Mouse (Mus musculus) layer of hippocampus, postnatal 10 days (tissue): ENCODE measurements around the gene Epn1. TPM values are rescaled to one million over a fixed set of nuclear protein-coding genes. Genes with fewer than 3 reads are reported as not detected.

Experiments used
- DNase-seq, 2 experiments: peaks; one replicate each; pipeline ENCODE4 v3.0.0; 2021; ENCODE audit warnings: low spot score in 2 of 2
- long read RNA-seq: library from polyadenylated mRNA; stranded (forward); transcript quantifications from one replicate; pipeline ENCODE4 v2.0.0, GENCODE M21; 2023
- total RNA-seq, 2 experiments: library from RNA; stranded (reverse); gene quantifications; 2 replicates each; pipeline ENCODE4 v1.2.3; 2021

Gene Epn1
- total RNA-seq, result 100 to 1,000 TPM; 402 to 408 TPM
- long read RNA-seq, partial matches to known transcripts, result 50 of 111 reads
- long read RNA-seq, other reads (novel, unspliced or antisense), result 58 of 111 reads

DNA sequence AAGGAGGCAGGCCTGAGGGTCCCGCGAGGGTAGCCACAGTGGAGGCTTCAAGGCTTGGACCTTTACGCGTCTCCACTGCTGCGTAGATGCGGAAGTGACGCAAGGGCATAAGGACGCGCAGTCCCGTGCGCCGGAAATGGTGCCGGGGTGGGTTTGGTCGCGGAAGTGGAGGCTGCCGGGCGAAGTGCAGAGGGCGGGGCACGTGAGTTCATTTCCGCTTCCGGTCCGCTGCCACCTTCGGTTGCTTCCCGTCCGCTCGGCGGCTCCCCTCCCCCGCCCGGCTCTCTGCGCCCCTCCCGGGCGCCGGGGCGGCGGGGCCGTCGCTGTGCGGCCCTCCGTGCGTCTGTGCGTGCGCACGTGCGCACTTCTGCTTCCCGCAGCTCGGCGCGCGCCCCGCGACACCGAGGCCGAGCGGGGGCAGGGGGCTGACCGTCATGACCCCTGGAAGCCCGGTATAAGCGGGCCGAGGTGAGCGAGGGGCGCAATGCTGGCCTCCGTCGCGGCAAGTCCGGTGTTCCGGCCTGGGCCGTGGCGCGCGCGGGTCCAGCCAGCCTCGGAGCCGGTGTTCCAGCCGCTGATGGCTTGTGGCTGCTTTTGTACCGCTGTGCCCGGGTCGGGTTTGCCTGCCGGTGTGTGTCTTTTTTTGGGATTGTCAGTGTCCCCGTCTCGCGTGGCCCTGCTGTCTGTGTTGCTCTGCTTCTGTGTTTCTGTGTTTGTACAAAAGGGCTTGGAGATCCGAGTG is at the start of gene Epn1:
Gene Epn1 (plus strand): TSS at position 226 of the 742 bp plus-strand sequence.
- peak; percentile 95 to 97 for DNase-seq

DNA sequence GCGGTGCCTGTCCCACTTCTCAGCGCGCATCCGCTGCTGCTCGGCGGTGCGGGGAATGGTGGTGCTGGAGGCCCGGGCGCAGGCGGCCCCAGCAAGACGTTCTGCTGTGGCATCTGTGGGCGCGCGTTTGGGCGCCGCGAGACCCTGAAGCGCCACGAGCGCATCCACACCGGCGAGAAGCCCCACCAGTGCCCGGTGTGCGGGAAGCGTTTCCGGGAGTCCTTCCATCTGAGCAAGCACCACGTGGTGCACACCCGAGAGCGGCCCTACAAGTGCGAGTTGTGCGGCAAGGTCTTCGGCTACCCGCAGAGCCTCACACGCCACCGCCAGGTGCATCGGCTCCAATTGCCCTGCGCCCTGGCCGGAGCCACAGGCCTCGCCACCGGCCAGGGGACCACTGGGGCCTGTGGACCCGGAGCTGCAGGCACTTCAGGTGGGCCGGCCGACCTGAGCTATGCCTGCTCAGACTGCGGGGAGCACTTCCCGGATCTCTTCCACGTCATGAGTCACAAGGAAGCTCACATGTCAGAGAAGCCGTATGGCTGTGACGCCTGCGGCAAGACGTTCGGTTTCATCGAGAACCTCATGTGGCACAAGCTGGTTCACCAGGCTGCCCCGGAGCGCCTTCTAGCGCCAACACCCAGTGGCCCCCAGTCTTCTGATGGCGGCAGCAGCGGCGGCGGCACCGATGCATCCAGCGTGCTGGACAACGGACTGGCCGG is 49.3 kb upstream of the Epn1 start:
- no peak for DNase-seq

DNA sequence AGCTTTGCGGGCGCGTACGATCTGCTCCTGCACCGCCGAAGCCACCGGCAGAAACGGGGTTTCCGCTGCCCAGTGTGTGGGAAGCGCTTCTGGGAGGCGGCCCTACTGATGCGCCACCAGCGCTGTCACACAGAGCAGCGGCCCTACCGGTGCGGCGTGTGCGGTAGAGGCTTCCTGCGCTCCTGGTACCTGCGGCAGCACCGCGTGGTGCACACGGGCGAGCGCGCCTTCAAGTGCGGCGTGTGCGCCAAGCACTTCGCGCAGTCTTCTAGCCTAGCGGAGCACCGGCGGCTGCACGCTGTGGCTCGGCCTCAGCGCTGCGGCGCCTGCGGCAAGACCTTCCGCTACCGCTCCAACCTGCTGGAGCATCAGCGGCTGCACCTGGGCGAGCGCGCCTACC is 48.5 kb upstream of the Epn1 start:
- no peak for DNase-seq

DNA sequence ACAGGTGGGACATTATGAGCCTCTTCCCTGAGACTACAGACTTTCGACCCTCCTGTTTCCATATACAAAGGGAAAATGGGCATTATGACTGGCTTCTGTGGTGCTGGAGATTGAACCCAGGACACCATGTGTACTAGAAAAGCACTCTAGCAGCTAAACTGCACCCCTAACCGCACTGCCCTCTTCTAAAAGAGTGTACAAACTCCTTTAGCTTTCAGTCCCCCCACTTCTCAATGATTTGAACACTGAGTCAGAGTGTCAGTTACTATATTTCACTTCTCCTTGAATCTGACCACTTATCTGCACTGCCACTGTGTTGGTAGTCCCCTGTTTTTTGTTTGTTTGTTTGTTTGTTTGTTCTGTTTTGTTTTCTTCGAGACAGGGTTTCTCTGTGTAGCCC is 46.2 kb upstream of the Epn1 start, which contains the start of gene 4632433K11Rik:
Gene 4632433K11Rik (plus strand): TSS at position 301 of the 400 bp plus-strand sequence.
- DNase-seq, result no peak

DNA sequence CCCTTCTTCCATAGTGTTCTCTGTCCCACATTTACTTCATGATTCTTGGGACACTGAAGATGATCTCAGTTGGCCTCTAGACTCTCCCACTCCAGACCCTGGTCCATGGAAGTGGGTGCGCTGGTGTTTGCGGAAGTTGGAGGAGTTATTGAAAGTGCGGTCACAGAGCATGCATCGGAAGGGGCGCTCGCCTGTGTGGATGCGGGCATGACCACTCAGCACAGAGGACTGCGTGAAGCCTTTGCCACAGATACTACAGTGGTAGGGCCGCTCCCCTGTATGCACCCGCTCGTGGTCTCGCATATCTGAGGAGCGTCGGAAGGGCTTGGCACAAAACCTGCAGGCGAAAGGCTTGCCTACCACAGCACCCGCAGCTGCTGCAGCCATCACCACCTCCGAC is 44.4 kb upstream of the Epn1 start:
- DNase-seq, result no peak

DNA sequence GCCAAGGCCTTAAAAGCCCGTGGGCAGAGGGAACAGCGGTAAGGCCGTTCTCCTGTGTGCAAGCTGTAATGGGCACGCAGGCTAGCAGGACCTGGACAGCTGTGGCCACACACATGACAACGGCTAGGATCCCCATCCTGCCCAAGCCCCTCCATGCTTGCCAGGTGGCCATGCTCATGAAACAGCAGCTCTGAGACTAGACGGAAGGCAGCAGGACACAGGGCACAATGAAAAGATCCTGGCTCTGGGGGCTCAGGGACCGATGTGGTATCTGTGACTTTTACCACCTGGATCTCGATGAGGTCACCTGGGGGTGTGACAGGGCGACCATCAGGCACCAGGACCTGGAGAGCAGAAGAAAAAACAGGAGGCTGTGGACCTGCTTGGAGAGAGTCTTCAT is 43.9 kb upstream of the Epn1 start:
- DNase-seq, result no peak

DNA sequence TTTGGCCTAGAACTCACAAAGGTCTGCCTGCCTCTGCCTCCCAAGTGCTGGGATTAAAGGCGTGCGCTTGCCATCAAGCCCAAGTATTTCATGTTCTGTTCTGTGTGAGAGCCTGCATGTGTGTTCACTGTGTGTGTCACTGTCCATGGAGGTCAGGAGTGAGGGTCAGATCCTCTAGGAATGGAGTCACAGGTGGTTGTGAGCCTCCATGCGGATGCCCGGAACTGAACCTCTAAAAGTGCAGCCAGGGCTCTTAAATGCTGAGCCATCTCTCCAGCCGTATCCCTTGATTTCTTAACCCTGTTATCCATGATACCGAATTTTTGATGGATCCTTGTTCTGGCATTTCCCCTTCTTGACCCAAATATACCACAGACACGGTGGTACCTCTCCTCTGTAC is 43.0 kb upstream of the Epn1 start:
- no peak for DNase-seq

DNA sequence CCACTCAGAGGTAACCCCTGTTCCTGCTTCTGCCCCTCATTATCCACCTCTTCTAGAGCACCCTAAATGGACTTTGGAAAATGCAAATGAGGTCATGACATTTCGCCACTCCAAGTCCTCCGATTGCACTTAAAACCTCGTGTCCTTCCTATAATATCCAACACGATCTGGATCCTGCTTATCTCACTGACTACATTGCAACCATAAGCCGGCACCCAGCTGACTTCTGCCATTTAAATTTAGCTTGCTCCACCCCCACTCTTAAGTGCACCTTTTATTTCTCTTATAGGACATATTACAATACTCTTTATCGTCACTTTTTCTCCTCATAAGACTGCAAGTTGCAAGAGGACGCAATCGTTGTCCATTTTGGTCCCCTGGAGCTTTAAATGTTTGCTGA is 42.6 kb upstream of the Epn1 start:
- DNase-seq, result no peak

DNA sequence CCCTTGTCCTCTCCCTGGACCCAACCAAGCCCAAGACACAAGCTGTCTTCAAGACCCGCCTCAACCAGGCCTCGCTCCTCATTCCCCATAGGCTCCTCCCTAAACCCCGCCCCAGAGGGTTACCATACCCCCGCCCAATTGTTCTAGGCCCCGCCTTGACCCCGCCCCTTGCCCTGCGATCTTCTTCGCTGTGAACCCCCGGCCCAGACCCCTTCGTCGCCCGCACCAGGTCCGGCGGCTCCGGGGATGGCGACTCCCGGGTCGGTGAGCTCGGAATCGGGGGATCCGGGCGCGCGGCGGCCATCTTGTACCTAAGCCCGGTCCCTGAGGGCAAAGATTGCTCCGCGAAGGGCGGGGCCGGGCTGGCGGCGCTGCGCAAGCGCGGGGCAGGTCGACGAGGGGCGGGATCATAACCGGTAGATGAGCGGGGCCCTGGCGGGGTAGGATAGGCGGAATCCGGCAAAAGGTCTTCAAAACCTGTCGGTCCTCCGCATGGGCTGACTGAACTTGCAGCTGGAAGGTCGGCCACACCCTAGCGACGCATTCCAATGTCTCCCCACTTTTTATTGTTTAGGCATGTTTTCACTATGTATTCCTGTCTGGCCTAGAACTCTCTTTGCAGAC is 41.8 kb upstream of the Epn1 start, which contains the start of gene Zfp784:
Gene Zfp784 (minus strand): TSS at position 338 of the 624 bp plus-strand sequence.
- DNase-seq, result peak; percentile 92 to 95

DNA sequence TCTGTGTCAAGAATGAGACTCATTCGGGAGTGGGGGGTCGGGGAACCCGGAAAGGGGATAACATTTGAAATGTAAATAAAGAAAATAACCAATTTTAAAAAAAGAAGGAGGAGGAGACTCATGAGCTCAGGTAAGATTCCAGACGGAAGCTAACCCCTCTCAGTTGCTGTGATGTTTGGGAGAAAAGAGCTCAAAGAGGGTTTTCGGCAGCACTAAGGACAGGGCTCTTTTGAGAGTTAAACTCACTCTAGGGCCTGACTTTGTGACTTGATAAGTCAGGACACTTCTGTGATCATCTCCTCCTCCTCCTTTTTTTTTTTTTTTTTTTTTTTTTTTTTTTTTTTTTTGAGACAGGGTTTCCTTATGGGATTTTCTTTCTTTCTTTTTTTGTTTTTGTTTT is 41.1 kb upstream of the Epn1 start:
- no peak for DNase-seq

DNA sequence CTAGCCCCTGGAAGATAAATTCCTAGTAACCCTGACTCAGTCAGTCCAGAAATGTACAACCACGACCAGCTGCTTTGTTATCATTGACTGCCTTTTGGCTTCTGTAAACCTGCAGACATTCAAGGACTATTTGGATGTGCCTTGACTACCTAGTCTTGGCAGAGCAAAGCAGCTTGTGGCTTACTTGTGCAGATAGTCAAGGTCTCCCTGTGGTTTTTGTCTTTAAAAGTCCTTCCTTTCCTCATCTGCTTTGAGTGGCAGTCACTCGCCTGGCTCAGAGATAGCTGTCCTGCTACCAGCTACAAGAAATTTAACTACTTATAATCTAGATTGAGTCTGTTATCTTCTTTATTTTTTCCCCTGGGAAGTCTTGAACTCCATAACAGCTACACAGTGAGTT is 35.1 kb upstream of the Epn1 start:
- no peak for DNase-seq

DNA sequence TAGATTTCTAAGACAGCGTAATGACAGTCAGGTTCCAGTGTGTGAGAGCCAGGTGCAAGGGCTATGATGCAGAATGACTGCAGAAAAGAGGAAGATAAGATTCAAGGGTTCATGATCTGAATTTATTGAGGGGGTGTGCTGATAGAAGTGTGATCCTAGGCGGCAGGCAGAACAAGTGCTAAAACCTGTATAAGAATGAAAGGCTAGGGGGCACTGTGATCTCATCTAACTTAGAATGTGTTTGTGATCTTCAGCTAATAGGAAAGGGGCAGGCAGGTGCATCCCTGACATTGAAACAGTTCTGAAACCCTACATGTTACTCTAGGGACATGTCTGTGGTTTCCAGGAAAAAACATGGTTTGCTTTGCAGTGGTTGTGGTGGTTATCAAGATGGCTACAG is 33.9 kb upstream of the Epn1 start:
- DNase-seq, result no peak

DNA sequence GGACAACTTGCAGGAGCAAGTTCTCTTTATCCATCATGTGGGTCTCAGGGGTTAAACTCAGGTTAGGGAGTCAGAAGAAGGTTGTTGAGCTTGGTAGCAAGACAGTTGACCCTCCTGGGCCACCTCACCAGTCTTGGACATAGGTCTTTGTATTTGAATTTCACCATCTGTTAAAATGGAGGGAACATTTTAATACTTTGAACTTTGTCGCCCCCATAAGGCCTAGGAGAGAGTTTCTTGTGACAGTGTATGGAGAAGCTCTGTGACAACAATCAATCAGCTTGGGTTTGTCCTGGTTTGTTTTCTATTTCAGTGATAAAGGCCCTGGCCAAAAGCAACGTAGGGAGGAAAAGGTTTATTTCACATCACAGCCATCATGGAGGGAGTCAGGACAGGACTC is 32.7 kb upstream of the Epn1 start:
- DNase-seq, result no peak

DNA sequence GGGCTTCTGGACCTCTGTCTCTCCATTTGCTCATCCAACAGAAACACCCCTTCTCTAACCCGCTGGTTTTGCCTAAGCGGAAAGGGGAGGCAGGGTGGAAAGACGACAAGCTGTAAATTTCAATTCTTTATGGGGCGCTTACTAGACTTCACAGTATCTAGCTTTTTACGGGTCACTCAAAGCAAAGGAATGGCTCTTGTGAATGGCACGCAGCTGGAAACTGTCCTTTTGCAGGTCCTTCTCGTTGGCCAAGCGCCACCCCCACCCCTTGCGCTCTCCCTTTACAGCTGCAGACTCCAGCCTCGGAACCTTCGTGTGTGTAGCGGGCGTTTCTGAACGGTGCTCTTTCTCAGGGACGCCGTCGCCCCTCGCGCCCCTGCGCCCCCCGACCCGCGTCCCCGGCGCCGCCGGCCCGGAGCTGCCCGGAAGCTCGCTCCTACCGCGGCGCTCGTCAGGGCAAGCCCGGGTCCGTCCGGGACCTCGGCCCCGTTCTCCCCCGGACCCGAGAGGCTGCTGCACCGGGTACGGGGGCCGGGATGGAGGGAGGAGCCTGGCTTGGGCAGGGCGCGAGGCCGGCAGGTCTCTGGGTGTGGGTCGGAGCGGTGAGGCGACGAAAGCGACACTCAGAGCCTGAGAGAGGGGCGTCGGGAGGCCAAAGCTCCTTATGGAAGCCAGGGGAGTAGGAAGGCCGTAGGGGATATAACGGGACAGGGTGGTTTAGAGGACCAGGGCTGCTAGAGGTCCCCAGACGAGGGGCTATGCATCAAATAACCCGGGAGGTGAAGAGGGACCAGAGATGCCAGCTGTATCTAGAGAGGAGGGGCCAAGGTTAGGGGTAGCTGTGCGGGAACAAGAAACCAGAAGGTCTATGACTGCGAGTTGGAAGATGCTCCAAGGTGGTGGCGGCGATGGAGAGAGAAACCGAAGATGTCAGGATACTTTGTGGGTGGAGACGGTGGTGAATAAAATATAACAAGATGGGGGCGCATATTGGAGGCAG is 28.5 kb upstream of the Epn1 start, which contains the start of gene Zfp580:
Gene Zfp580 (plus strand): TSS at position 346 of the 1,000 bp plus-strand sequence.
- DNase-seq, result peak; percentile 84 to 87

DNA sequence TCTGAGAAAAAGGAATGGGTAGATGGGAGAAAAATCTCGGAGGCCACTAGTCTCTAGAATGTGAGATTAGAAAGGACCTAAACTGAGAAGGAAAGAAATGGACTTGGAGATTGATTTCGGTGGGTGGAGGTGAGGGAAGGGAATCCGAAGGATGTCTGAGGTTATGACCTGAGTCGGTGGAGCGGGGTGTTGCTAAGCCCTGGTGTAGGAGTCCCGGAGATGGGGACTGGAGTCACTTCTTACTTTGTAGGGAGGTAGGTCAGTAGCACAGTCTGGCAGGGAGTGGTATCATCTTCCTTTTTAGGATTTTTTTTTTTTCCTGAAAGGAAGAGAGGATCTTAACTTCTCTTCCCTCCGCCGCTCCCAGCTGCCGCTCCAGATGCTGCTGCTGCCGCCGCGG is 27.6 kb upstream of the Epn1 start:
- DNase-seq, result no peak

DNA sequence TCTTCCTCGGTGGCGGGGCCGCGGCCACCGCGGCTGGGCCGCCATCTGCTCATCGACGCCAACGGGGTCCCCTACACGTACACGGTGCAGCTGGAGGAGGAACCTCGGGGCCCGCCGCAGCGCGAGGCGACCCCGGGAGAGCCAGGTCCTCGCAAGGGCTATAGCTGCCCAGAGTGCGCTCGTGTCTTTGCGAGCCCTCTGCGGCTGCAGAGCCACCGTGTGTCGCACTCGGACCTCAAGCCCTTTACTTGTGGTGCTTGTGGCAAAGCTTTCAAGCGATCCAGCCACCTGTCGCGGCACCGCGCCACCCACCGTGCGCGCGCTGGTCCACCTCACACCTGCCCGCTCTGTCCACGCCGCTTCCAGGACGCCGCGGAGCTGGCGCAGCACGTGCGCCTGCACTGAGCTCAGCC is 27.1 kb upstream of the Epn1 start:
- DNase-seq, result no peak

DNA sequence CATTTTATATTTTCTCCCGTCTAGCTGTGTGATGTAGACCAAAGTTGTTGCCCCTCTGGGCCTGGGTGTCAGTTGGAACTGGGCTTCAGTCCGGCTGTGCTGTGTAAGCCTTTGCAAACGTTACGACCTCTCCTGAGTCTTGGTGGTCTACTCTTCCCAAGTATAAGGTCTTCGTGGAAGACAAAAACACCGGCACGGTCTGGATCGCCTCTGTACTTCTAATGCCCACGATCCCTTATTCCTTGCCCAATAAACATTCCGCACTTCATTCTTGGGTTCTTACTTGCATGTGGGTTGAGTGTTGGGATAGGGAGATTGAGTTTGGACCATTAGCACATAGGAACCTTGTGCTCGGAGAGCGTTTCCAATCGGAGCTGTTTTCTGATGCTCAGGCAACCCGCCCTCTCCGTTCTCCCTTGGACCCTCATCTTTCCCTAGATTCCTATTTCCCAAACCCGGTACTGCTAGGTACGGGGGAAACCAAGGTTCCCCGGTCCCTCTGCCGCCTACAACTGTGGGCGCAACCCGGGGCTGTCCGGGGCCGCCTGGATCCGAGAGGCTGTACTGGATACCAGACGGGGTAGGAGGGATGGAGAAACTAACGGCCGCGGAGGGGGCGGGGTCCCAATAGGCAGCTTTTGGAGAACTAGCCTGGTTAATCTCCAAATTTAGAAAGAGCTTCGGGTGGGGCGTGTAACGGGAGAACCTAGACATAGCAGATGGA is 26.4 kb upstream of the Epn1 start:
- peak; percentile 63 to 67 for DNase-seq

DNA sequence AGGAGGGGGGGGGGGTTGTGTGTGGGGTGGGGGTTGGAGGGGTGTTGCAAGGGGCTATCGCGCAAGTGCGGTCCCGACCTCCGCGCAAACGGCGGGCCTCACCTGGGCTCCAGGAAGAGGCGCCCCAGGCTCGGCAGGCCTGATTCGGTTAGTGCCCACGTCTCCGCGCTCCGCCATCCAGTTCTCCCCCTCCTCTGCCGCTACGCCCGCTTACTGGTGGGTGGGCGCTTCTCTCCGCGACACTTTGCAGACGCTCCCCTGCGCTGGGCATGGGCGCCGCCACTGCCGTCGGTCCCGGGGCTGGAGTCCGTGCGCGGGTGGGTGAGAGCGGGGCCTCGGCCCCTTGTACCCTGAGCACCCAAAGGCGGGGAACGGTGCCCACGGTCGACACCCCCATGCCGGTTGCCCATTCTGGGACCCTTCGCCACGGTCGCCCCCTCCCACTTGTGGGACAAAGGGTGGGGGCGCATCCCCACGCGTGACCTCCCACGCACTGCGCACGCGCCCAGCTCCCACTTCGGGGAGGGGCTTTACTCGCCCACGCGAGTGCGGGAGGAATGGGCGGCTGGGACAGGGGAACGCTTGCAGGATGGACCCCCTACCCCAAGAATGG is 23.3 kb upstream of the Epn1 start:
- DNase-seq, result peak; percentile 75 to 80

DNA sequence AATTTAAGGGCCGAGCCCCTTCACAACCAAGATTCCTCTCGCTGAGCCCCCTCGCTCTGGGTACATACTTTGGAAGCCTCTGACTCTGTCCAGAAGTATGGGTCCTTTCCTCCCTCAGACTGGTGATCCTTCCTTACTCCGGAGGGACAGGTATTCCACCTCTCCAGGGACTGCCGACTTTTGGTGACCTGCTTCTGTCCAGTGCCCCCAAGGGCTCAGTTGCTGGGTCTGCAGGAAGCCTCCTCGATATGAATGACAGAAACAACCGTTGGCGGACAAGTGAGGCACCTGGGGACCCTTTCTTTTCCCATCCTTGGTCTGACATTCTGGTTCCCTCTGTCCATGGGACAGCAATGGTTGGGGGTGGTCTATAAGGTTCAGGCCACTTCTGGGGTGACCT is 22.7 kb upstream of the Epn1 start:
- DNase-seq, result no peak

DNA sequence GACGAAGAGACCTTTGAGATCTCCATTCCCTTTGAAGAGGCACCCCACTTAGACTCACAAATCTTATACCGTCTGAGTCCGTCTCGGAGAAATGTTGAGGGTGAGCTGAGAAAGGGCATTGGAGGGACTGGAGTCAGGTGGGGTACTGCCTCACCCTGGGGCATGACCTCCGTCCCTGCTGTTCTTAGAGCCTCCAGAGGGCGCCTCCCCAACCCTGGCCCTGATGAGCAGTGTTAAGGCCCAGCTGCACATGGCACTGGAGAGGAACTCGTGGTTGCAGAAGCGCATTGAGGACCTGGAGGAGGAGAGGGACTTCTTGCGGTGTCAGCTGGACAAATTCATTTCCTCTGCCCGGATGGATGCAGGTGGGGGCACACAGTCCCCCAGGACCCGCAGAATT is 22.2 kb upstream of the Epn1 start:
- DNase-seq, result peak in 1 of 2 experiments; percentile 39
